Mouse (Mus musculus) cortical plate, adult 2 months (tissue): ENCODE results near the gene Gnat2.

Experiments
- CTCF ChIP-seq: fragments of 200-500 bp; IDR thresholded peaks from 2 replicates; pipeline ENCODE4 v1.5.1; 2011; ENCODE audit warnings: mild to moderate bottlenecking, control low read depth, low read length; ENCODE audit not compliant: insufficient read depth; ENCODE audit errors: extremely low read depth
- POLR2A ChIP-seq: fragments of 200-500 bp; IDR thresholded peaks from 2 replicates; pipeline ENCODE4 v1.6.1; 2011; ENCODE audit warnings: mild to moderate bottlenecking, low read length, control low read depth; ENCODE audit not compliant: insufficient read depth; ENCODE audit errors: extremely low read depth

- TF ChIP-seq POLR2A (no peak), CTCF (no peak)
Measured at GRCm38 (mm10) chr3:108092536-108093115, at the start of gene Gnat2.
